Mouse (Mus musculus) CD4-positive, CD25-positive, alpha-beta regulatory T cell, adult 4 months (primary cell): ENCODE measurements around the gene Trmt61a. TPM values are rescaled to one million over a fixed set of nuclear protein-coding genes. Genes with fewer than 3 reads are reported as not detected.
"Not testable (repeated sequence)": the region's sequence is repeated elsewhere in the genome, so short reads cannot be mapped to it uniquely, and the experiment has no call there.

Experiments
- ATAC-seq: one replicate; pipeline ENCODE4 v1.8.0; 2017
- polyA plus RNA-seq, 2 experiments: library from polyadenylated mRNA; unstranded; fragments of 100-300 nt; shearing (Covaris generic); gene quantifications; one replicate each; pipeline ENCODE4 v1.2.1; 2017

Trmt61a gene
- polyA plus RNA-seq, result 1 to 10 TPM; 2.9 to 4.8 TPM

DNA sequence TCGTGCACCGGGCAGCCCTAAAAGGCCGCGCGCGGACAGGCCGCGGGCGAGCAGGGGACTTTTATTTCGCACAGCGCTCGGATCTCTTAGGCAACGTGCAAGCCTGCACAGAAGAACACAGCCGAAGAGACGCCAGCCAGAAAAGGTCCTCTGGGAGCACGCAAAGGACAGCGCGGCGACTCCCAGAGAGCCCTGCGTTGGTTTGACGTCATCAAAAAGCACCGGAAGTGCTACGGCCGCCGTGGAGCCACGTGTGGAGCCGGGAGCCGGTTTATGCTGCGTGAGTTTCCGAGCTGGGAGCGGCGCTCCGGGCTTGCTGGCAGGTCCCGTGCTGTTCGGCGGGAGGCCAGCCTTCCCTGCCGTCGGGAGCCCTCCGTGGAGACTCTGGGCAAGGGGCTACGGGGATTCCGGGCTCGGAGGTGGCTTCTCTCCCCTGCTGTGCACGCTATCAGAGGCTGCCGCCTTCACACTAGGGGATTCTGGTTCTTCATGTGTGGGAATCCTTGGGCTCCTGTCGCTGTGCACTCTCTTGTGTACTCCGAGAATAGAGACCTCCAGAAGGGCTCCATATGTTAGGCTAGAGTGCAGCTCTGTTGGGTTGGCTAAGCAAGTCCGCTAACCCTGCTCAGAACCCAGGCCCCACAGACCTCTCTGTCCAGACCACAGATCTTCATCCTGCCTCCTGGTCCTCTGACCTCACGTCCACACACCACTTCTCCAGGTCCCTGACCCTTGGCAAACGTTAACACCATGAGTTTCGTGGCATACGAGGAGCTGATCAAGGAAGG lies at the start of gene Trmt61a:
Trmt61a (plus strand) TSS at position 224 of the 788 bp plus-strand sequence.
- peak; percentile 99 for ATAC-seq

DNA sequence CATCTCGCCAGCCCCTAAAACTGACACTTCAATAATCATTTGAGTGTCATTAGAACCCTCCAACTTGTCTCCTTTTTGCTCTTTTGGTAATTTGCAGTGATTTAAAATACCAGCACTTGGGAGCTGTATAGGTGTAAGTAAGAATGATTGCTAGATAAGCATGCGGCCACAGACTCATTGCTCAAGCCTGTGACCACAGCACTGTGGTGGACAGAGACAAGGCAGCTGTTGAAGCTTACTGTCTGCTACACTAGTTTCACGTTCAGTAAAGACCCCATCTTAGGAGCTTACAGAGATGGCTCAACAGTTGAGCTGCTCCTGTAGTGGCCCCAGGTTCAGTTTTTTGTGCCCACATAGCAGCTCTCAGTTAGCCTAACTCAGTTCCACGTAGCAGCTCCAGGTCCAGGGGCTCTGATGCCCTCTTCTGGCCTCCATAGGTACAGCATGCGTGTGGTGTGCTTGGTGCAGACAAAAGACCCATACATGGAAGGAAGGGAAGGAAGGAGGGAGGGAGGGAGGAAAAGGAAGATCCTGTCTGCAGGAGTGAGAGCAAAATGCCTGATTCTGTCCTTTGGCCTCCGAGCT lies 29.8 kb upstream of the Trmt61a start:
- peak; percentile 54 for ATAC-seq

DNA sequence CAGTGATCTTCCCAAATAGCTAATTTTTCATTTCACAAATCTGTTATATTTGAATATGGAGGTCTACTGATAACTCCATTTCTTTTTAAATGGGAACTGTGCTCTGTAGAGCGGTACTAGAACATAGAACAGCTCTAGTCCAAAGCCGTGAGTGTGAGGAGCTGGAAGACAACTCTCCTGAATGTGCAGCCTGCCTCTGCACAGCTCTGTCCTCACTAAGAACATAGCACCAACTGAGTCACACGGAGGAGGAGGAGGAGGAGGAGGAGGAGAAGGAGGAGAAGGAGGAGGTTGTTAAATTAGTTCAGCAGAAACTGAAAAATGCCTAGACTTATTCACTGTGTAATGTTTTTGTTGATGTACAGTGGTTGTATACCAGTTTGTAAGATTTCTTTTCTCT lies 25.0 kb upstream of the Trmt61a start:
- no peak for ATAC-seq

DNA sequence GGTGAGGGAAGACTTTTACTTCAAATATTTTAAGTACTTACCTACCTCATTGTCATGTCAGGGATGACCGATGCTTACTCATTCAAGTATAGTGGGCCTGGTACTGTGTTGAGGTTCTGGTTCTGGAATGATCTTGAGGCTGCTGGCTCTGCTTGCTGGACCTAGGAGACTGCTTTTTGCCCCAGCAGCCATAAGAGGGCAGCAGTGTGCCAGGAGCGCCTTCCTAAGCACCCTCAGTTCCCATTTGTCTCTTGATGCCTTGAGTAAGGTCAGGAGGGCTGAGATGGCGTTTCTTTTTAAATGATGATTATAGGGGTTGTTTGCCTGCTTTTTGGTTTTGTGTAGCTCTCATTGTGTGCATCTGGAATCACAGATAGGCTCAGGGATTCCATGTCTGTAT lies 24.5 kb upstream of the Trmt61a start:
- ATAC-seq, result peak; percentile 80

DNA sequence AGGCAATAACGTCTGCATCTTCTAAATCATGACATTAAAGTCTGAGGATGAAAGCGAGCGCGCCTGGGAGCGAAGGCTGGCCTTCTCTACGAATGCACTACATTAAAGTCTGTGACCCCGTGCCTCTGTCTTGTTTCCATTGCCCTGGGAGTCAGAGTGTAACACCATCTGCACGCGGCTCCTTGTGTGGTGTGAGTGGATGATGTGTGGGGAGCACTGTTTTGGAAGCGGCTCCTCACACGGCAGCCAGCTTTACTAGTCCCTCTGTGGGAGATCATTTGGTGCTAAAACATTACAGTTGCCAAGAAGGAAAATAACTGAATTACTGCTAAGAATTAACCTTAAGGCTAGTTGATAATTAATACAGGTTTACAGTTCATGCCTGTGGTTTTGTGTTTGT lies 22.2 kb upstream of the Trmt61a start:
- no peak for ATAC-seq

DNA sequence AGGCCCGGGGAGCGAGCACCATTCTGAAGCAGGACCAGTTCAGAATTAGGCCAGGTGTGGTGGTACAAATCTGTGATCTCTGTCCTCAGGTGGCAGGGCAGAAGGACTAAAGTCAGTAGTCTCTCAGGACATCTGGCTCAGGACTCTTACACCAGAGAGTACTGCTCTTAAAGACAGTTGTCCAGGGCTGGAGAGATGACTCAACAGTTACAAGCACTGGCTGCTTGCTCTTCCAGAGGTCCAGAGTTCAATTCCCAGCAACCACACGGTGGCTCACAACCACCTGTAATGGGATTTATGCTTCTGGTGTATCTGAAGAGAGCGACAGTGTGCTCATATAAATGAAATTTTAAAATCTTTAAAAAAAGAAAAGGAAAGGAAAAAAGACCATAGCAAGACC lies 18.6 kb upstream of the Trmt61a start:
- ATAC-seq, result no peak

DNA sequence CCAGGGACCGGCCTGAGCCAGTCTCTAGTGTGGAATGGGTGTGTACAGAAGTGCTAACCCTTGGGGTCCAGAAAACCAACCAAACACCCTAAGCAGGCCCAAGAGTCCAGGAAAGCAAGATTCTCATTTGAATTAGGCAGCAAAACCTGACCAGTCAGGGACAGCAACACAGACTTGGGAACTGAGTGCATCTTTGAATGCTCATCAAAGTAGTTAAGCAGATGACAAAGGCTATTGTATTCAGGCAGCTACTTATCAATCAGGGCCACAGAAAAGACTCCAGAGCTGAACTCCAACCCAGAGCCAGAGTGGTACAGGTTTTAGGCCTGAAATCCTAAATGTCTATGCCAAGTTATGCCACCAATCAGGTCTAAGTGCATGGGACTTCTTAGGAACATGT lies 17.3 kb upstream of the Trmt61a start:
- no peak for ATAC-seq

DNA sequence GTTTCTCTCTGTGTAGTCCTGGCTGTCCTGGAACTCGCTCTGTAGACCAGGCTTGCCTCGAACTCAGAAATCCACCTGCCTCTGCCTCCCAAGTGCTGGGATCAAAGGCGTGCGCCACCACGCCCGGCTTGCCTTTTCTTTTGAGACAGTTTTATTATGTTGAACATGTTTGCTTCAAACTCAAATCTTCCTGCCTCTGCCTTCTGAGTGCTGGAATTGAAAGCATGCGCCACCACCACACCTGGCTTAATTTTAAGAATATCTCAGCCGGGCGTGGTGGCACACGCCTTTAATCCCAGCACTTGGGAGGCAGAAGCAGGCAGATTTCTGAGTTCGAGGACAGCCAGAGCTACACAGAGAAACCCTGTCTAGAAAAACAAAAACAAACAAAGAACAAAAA lies 16.4 kb upstream of the Trmt61a start:
- ATAC-seq, result not testable (repeated sequence)

DNA sequence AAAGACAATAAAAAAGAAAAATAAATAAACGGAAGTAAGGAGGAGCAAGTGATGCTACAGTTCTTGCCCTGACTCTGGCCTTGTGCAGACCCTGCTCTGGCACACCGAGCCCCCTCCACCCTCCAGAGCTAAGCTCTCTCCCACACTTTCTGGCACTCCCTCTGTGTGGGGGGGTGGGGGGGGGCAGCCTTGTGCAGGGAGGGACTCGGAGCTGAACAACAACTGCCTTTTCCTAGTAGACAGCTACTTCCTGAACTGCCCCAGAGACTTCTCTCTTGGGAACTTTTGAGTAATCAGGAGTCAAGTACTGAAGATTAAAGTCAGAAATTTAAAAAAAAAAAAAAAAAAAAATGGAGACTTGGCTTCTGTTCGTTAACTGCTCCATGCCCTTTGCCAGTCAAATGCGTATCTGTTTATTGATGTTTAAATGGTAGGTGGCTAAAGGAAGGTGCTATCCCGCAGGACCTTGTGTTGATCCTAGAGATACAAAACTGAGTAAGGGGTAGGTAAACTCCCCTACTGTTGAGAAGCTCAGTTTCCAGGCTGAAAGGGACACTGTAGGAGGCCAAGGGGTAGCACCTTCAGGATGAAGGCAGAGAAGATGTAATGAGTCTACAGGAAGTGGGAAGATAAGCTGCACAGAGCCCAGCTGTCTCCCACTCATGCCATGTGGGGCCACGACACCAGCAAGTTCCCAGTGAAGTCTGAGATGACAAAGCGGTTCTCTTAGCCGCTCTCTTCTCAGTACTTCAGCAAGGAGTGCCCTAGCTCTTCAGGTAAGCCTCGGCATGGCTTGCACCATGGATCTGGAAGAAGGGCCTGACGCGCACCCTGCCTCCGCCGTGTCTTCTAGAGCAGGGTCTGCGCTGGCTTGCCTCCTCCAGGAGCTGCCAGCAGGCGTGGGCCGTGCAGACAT lies 14.4 kb upstream of the Trmt61a start:
- ATAC-seq, result no peak

DNA sequence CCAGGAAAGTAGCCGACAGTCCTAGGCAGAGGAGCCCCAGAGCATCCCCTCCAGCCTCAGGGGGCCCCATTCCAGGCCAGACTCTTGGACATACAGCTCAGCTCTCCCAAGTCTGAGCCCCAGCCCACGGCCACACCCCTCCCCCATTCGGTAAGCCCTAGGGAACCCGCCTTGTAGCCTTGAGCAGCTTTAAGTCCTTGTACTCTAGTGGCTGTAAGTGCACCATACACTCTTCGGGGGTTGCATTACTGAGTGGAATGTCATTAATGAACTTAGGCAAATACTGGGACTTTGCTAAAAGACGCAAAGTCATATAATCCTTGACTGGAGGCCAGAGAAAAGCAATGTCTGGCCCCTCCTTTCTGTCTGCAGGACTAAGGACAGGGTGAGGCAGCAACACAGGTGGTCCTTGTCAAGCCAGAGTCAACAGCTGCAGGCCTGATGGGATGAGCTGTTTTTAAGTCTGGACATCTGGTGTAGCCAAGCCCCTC lies 13.7 kb upstream of the Trmt61a start:
- ATAC-seq, result no peak

DNA sequence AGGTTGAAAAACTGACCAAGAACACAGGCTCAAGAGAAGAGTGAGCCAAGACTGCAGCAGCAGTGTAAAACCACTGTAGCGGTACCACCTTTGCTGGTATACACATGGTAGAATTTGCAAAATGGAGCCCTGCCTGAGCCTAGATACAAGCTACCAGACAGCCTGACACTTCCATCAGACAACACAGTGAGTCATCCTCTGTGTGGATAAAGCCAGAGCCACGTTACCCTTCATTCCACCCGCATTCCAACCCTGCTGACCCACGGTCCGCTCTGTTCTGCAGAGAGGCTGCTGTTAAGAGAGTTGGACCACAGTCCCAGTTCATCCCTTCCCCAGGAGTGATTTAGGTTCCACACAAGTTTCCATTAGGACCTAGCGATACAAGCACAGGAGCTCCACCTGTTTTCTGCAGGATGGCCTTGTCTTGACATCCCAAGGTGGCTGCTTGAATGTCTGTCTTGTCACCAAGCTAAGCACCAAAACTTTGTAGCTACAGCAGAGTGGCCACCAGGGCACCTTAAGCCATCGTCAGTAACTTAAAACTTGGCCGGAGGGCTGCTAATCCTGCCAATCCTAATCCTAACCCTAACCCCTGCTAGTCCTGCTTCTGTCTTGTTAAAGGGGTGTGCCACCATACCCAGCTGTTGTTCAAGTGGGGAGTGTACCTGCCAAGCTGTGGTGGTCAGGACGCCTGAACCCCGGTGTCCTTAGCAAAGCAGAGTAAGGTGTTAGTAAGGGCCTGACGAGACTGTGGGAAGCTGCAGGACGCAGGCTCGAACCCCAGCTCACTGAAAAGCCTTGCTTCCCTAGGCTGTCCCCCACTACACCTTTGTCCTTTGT lies 12.6 kb upstream of the Trmt61a start:
- ATAC-seq, result no peak

DNA sequence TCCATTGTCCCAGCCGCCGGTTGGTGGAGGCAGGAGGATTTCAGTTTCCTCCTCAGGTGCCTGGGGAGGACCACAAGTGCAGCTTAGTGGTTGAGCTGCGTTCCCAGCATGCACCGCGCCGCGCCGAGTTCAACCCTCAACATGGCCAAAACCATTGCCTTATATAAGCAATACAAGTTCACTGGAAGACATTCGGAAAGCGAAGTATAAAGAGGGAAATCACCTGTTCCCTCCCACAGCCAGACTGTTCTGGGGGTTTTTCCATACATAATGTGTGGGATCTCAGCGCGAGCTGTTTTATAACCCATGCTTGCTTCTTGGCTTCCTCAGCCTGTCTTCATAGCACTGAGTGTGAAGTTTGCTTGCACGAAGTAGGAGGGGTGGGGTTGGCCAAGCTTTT lies 11.5 kb upstream of the Trmt61a start:
- no peak for ATAC-seq

DNA sequence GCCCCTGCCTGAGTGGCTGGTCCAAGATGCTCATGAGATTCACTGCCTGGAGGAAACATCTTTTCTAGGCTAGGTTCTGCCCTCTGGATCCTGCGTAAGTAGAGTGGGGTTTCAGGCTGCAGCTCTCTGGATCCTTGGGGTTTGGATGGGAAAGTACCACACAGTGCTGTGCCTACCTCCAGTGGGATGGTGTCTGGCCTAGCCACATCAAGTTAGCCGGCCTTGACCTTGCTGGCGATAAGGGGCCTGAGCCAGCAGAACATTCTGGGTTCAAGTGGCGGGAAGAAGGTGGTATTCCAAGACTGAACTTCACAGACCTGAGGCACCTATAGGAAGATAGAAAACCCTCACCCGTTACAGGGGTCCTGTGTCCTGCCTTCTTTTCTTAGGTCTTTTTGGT lies 10.5 kb upstream of the Trmt61a start:
- no peak for ATAC-seq

DNA sequence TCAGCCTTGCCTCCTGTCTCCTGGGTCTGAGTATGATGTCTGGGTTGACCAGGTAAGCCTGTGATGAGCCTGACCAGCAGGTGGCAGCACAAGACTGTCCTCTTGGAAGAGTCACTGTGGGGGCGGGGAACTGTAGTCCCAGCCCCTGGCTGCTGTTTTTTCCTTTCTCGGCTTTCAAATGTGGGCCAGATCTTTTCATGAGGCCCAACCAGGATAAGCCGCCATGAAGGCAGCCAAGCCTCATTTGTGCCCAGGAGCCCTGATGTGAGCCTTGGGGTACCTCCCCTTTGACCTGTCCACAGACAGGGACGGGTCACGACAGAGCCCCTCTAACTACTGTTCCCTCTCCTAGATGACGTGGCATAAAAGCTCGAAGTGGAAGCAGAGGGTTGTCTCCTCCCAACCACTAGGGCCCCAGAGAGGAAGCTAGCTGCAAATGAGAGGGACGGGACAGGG lies 9.4 kb upstream of the Trmt61a start:
- peak; percentile 79 for ATAC-seq

DNA sequence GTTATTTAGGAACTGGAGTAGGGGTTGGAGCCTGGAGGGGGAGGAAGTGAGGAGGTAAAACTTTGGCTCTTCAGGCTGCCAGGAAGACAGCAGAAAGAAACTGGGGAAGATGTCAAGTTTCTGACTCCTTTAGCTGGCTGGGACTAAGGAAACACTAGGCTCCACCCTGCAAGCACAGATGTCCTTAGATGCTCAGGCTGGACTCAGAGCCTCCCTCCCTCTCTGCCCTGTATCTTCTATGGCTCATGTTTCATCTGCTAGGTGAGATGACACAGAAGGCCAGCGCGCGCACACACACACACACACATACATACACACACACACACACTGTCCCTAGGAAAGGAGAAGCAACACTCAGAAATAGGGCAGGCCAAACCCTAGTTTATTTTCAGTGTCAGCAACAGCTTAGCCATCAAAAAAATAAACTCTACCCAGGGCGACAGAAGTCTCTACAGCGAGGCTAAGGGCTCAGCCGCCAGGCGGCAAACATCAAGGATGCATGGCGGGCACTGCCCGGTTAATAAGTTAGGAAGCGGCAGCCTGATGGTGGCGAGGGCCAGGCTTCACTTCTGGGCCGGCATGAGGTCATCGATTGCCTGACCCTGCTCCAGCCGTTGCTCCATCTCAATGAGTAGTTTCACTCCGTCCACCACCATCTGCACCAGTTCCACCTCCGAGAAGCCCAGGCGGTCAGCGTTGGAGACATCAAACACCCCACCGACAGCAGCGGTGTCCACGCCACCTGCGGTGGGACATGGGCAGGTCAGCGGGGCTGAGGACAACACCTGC lies 8.7 kb upstream of the Trmt61a start:
- no peak for ATAC-seq

DNA sequence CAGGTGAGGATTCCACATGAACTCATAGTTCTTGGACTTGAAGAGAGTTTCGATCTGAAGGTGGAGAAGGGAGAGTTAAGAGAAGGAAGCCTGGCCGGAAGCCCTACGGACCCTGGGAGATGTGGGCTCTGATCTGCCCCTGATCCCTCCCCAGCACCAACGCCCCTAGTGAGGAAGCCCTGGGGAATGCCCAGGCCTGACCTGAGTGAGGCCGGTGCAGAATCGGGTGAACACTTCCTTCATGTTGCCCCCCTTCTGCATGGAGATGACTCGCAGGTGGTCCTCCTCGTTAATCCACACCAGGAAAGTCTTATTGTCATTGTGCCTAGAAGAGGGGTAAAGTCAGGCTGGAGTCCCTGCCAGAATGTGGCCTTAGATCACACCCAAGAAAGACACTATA lies 7.9 kb upstream of the Trmt61a start:
- ATAC-seq, result no peak

DNA sequence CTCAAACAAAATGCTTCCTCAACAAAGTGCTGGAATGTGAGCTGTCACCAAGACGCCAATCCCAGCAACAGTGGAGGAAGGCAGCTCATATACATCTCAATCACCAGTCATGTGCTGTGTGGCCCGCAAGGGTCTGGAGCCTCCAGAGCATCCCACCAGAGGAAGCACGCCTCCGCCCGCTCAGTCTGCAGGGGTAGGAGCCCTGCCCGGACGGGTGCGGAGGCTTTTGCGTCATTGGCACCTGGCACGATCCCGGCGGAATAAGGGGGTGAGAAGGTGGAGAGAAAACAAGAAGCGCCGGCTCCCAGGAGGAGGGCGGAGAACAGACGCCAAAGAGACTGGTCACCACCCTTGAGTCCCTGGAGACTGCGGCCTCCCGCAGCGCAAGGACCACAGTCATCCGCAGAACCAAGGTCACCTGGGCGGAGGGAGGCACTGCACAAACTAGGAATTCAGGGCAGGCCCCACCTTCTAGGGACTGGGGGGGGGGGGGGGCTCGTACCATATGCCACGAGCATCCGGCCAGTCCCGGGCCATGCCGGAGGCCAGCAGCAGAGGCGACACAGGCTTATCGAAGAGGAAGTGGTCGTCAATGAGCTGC lies 7.4 kb upstream of the Trmt61a start:
- no peak for ATAC-seq

DNA sequence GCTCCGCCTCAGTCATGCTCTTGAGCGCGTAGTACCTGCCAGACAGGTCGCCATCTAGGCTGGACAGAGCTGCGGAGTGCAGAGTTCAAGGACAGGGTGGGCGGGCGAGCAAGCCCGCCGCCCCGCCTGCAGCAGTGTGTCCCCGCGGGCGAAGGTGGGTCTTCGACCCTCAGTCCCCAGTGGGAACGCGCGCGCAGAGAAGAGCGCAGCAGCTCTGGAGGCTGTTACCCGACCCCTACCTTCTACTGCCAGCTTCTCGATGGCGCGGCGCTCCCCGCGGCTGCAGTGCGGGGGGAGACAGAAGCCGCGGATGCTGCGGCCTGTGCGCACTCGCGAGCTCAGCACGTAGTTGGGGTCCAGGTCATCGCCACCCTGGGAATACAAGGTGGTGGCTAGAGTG lies 6.9 kb upstream of the Trmt61a start:
- no peak for ATAC-seq

DNA sequence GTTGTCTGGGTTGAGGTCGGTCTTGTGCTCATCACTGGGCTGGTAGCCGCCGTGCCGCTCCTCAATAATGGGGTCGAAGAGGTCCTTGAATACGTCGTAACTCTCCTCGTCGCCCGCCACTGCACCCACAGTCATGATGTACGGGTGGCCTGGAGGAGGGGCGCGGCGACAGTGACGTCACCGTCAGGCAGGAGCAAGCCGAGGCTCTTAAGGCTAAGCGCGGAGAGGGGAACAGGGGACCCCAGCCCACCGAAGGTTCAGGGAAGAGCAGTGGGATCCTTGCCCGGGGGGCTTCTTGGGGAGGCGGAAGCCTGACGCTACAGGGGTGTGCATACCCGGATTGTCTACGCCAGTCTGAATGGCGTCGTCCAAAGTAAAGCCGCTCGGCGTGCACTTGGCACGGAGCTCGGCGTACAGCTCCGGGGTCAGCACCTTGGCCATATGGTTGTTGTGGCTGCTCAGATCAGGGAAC lies 6.4 kb upstream of the Trmt61a start:
- ATAC-seq, result peak; percentile 67

DNA sequence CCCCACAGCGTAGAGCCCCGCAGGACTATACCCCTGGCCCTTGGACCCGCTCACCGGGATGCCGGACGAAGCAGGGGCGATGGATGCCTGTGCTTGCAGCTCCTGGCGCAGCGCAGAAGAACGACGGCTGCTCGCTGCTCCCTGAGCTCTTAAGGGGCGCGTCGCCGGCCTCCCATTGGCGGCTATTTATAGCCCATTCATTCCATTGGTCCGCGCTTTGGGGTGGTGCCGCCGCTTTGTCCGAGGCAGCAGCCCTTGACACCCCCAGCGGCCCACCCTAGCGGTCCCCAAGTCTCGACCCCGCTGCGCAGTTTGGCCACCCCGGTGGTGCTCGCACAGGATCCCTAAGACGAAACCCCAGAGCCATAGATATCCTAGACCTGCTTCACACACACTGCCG lies 5.7 kb upstream of the Trmt61a start, which contains the start of gene Ckb:
Ckb (minus strand) TSS at position 163 of the 400 bp plus-strand sequence.
- ATAC-seq, result peak; percentile 40

DNA sequence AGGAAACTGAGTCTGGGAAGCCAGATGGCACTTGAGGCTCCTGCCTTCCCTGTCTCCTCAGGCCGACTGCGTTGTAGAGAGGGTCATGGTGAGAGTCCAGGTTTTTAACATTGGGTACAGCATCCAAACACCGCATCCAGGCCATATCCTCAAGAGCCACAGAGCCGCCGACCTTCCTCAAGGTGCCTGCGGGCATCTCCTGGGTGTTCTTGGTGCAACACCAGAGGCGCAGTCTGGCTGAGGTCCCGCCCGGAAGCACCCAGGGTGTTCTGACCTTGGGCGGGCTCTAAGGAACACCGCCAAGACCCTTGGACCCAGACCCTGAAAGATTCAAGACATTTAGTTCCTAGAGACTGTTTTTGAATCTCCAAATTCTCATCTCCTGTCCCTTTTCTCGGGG lies 5.3 kb upstream of the Trmt61a start:
- ATAC-seq, result no peak
